Mouse (Mus musculus): ENCODE results near the gene Syt5. TPM values are rescaled to one million over a fixed set of nuclear protein-coding genes. Genes with fewer than 3 reads are reported as not detected.

The Syt5 gene
- polyA plus RNA-seq, 1 experiment, result 218 TPM

DNA sequence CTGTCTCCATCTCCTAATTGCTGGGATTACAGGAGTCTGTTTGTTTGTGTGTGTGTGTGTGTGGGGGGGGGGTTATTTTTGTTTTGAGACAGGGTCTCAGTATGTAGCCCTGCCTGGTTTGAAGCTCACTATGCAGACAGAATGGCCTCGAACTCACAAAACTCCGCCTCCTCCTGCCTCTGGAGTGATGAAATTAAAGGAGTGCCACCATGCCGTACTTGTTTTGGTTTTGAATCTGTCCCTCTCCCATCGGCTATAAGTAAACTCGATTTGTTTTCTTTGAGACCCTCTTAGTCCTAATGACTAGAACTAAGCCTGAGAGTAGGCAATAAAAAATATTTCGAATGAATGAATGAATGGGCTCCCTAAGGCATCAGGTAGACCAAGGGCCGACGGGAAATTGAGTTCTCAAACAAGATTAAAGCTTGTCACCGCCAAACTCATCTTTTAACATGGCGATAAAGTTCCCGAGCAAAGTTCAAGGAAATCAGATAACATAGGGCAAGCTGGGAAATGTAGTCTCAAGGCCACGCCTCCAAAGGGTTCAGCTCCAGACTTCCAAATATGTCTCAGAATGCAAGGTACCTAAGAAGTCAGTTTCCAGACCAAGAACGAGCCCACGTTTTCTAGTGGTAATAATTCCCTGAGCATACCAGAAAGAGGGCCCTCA is 44.8 kb downstream of the Syt5 start:
- H3K4me3 ChIP-seq (ENCODE audit: insufficient read depth, low read length), result peak overlapping the region; percentile 59
- TF ChIP-seq CTCF (IDR thresholded peaks at IDR 0.05; ENCODE audit: extremely low read depth, insufficient read depth, low read length) (no peak), POLR2A (IDR thresholded peaks at IDR 0.05; ENCODE audit: extremely low read depth, insufficient read depth, low read length) (no peak)
- H3K27ac ChIP-seq (ENCODE audit: insufficient read depth, low read length), result peak overlapping the region; percentile 95; the same call in 1 of the 2 replicates
- H3K4me1 ChIP-seq (ENCODE audit: control insufficient read depth, insufficient read depth, low read length), result peaks cover 12% of the 10 kb centered on the region

DNA sequence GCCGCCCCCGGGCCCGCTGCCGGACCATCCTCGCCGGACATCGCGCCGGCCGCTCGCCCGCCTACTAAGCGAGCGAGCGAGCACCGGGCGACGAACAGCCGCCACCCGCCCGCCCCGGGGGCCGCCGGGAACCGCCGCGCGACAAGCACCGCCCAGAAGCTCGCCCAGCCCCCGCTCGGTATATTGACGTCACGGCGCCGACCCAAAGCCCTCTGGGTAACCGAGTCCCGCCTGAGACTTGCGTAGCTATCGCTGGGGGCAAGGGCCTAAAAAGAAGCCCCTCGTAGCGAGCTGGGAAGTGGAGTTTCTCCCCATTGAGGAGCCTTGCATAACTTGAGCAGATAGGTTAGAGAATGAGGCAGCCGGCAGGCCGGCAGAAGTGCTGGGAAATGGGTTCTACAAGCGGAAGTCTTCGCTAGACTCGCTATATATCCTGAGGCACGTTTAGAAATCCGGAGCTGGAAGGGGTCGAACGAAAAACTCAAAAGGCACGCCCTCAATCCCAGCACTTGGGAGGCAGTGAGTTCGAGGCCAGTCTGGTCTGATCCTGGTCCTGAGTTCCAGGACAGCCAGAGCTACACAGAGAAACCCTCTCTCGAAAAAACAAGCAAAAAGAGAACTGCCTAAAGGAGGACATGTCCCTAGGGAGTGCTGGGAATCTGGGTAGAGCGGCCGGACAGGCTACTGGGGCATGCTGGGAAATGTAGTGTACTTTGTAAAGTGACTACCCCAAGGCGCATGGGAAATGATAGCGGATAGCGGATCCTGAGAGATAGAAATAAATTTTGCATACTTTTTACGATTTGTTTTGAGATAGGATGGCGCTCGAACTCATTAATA is 45.6 kb downstream of the Syt5 start, which contains the start of gene Ppp1r12c:
Gene Ppp1r12c, minus strand, starts transcription at position 123 of the 840 bp plus-strand sequence.
- H3K4me3 ChIP-seq (ENCODE audit: insufficient read depth, low read length), result peak within 1 kb of the TSS; percentile 59
- TF ChIP-seq CTCF (IDR thresholded peaks at IDR 0.05; ENCODE audit: extremely low read depth, insufficient read depth, low read length), result no peak
- peak; percentile 52; the same call in 1 of the 2 replicates for TF ChIP-seq POLR2A (IDR thresholded peaks at IDR 0.05; ENCODE audit: extremely low read depth, insufficient read depth, low read length)
- peaks cover 12% of the 10 kb centered on the region for H3K4me1 ChIP-seq (ENCODE audit: control insufficient read depth, insufficient read depth, low read length)
- H3K27ac ChIP-seq (ENCODE audit: insufficient read depth, low read length), result peak within 1 kb of the TSS; percentile 95

- Histone ChIP-seq H3K27ac (ENCODE audit: insufficient read depth, low read length) (peak overlapping the region; percentile 4), H3K4me1 (ENCODE audit: control insufficient read depth, insufficient read depth, low read length) (peaks cover 12% of the 10 kb centered on the region), H3K4me3 (ENCODE audit: insufficient read depth, low read length) (peak overlapping the region; percentile 59)
- no peak for TF ChIP-seq POLR2A (IDR thresholded peaks at IDR 0.05; ENCODE audit: extremely low read depth, insufficient read depth, low read length)
- TF ChIP-seq CTCF (IDR thresholded peaks at IDR 0.05; ENCODE audit: extremely low read depth, insufficient read depth, low read length), result no peak
Observed at GRCm38 (mm10) chr7:4500892-4501471, 46.4 kb downstream of the Syt5 start.

DNA sequence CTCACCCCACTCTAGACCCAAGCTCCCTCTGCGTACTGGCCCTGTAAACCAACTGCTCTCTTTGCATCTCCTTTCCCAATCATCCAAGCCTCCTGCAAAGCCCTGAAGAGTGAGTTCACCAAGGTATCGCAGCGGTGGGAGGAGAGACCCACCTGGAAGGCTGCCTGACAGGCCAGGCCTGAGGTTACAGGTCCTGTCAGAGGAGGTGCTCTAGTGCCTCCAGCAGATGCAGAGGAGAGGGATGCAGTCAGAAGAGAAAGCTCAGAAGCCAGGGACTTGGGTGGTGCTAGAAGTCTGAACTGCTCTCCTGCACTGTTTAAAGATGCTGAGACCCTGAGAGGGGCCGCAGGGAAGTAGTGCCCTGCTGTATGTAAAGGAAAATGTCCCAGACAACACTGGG is 48.3 kb downstream of the Syt5 start:
- peaks cover 12% of the 10 kb centered on the region for H3K4me1 ChIP-seq (ENCODE audit: control insufficient read depth, insufficient read depth, low read length)
- TF ChIP-seq POLR2A (IDR thresholded peaks at IDR 0.05; ENCODE audit: extremely low read depth, insufficient read depth, low read length), result no peak
- no peak for TF ChIP-seq CTCF (IDR thresholded peaks at IDR 0.05; ENCODE audit: extremely low read depth, insufficient read depth, low read length)

GRCm38 (mm10) chr7:4498251-4498650 is 49.1 kb downstream of the Syt5 start:
- Histone ChIP-seq H3K27ac (ENCODE audit: insufficient read depth, low read length) (no peak overlapping the region), H3K4me3 (ENCODE audit: insufficient read depth, low read length) (no peak overlapping the region), H3K4me1 (ENCODE audit: control insufficient read depth, insufficient read depth, low read length) (peaks cover 12% of the 10 kb centered on the region)
- no peak for TF ChIP-seq CTCF (IDR thresholded peaks at IDR 0.05; ENCODE audit: extremely low read depth, insufficient read depth, low read length)
- no peak for TF ChIP-seq POLR2A (IDR thresholded peaks at IDR 0.05; ENCODE audit: extremely low read depth, insufficient read depth, low read length)

More for the DNA sequence above, 48.3 kb downstream of the Syt5 start:
- H3K4me3 ChIP-seq (ENCODE audit: insufficient read depth, low read length), result no peak overlapping the region
- no peak overlapping the region for H3K27ac ChIP-seq (ENCODE audit: insufficient read depth, low read length)

GRCm38 (mm10) chr7:4497271-4497903 is 50.0 kb downstream of the Syt5 start:
- TF ChIP-seq POLR2A (IDR thresholded peaks at IDR 0.05; ENCODE audit: extremely low read depth, insufficient read depth, low read length) (no peak), CTCF (IDR thresholded peaks at IDR 0.05; ENCODE audit: extremely low read depth, insufficient read depth, low read length) (no peak)
- Histone ChIP-seq H3K4me1 (ENCODE audit: control insufficient read depth, insufficient read depth, low read length) (peaks cover 12% of the 10 kb centered on the region), H3K4me3 (ENCODE audit: insufficient read depth, low read length) (no peak overlapping the region), H3K27ac (ENCODE audit: insufficient read depth, low read length) (no peak overlapping the region)

DNA sequence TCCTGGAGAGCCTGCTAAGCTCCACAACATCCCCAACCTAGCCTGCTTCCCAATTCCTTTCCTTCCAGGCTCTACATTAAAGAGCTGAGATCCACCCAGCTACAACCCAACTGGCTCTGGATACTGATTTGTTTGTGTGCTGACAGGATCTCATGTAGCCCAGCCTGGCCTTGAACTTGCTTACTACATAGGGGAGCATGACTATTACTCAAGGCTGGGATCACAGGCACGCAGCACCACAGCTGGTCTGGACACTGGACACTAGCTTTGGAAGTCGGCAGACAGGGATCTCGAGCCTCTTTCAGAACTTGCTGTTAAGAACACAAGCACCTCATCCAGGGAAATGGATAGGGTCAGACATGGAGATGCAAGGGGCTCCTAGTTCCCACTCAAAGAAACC is 50.9 kb downstream of the Syt5 start:
- TF ChIP-seq CTCF (IDR thresholded peaks at IDR 0.05; ENCODE audit: extremely low read depth, insufficient read depth, low read length) (no peak), POLR2A (IDR thresholded peaks at IDR 0.05; ENCODE audit: extremely low read depth, insufficient read depth, low read length) (no peak)
- Histone ChIP-seq H3K27ac (ENCODE audit: insufficient read depth, low read length) (no peak overlapping the region), H3K4me3 (ENCODE audit: insufficient read depth, low read length) (no peak overlapping the region), H3K4me1 (ENCODE audit: control insufficient read depth, insufficient read depth, low read length) (peaks cover 12% of the 10 kb centered on the region)

DNA sequence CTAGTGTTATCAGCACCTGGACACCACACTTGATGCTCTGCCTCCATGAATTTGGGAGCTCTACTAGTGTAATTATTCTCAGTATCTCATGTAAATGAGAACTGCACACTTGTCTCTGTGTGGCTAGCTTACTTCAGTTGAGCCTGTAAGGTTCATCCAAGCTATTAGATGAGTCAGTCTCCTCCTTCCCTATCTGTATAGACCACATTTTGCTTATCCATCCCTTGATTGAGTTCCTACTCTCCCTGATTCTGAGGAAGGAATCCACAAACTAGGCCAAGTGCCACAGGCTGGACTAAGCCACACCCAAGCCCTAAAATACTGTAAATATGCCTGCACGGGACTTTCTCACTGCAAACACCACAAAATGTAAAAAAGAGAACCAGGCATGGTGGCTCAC is 53.4 kb downstream of the Syt5 start:
- Histone ChIP-seq H3K27ac (ENCODE audit: insufficient read depth, low read length) (no peak overlapping the region), H3K4me1 (ENCODE audit: control insufficient read depth, insufficient read depth, low read length) (peaks cover 5% of the 10 kb centered on the region), H3K4me3 (ENCODE audit: insufficient read depth, low read length) (no peak overlapping the region)
- TF ChIP-seq POLR2A (IDR thresholded peaks at IDR 0.05; ENCODE audit: extremely low read depth, insufficient read depth, low read length) (no peak), CTCF (IDR thresholded peaks at IDR 0.05; ENCODE audit: extremely low read depth, insufficient read depth, low read length) (no peak)
